Mouse (Mus musculus): ENCODE results near the gene Asic5. TPM values are rescaled to one million over a fixed set of nuclear protein-coding genes. Genes with fewer than 3 reads are reported as not detected.

Asic5 gene
- total and polyA plus RNA-seq, 3 experiments: not detected

DNA sequence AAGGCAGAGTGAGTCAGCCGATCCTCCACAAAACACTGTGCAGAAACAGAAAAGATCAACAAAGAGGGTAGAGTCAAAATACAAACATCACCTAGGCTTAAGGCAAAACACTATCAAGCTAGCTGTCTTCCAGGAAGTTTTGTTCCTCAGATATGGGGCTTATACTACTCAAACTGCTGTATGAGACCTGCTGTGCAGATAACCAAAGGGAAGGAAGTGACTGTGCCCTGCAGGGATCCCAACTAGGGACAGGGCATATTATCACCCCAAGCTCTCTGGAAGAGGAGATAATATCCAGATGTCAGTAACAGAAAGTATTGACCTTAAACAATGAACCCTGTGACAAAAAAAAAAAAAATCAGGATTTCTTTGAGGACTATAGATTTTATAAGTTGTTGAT lies 33.0 kb upstream of the Asic5 start:
- no peak overlapping the region for H3K9ac ChIP-seq (ENCODE audit: insufficient read depth, low read depth)
- in situ Hi-C loops (cut with MboI; ENCODE audit: low pct_ligation_motif_present, low pct_unique_long_range_greater_than_20kb, low sequenced_read_pairs) (no loop called here), dilution Hi-C loops (cut with MboI; ENCODE audit: extremely low pct_ligation_motif_present, extremely low pct_unique_long_range_greater_than_20kb, low sequenced_read_pairs) (no loop called here)
- DNase-seq (ENCODE audit: extremely low read depth): no peak
- no peak overlapping the region for H3K4me3 ChIP-seq (replicated peaks in 1 of 3; ENCODE audit: low read depth in 2 of 3, low read length in 2 of 3, poor library complexity in 1 of 3)
- peaks cover 40 to 82% of the 10 kb centered on the region in 2 experiments for H3K36me3 ChIP-seq (replicated peaks in 1 of 2; ENCODE audit: control insufficient read depth in 1 of 2, insufficient read depth in 1 of 2, low read length in 1 of 2)
- no peak overlapping the region for H3K4me2 ChIP-seq (ENCODE audit: insufficient read depth, low read depth, poor library complexity, severe bottlenecking)
- TF ChIP-seq KAT2A (IDR thresholded peaks at IDR 0.05; ENCODE audit: insufficient replicate concordance, low read length) (no peak), ELF1 (IDR thresholded peaks at IDR 0.05; ENCODE audit: low read depth, low read length) (no peak), RCOR1 (conservative IDR thresholded peaks at IDR 0.05; ENCODE audit: low read depth, low read length) (no peak)
- no peaks in the 10 kb centered on the region for H3K4me1 ChIP-seq (ENCODE audit: control insufficient read depth in 1 of 2, insufficient read depth in 2 of 2)
- no peak overlapping the region for H3K27ac ChIP-seq (ENCODE audit: insufficient read depth, low read depth)
- H3K9me3 ChIP-seq (replicated peaks; ENCODE audit: low read length): no peaks in the 10 kb centered on the region
- H3K79me2 ChIP-seq (replicated peaks; ENCODE audit: control insufficient read depth, extremely low read depth, insufficient read depth, poor library complexity, severe bottlenecking): no peaks in the 10 kb centered on the region
- H3K27me3 ChIP-seq (replicated peaks): no peaks in the 10 kb centered on the region

DNA sequence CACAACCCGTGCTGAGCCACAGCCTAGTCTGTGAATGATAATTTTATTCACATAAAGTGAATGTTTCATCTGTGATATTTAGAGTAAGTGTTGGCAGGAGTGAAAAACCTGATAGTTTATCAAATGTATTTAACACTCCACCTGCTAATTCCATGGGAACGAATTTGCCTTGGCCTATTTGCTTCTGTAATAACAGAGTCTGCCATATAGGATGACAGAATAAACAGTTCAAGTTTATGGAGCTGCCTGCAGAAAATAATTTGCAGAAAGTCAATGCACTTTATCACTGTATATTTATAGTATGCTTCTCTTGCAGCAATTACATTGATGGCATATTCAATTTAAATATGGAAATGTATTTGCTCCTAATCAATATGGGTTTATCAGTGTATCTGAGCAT lies 30.3 kb upstream of the Asic5 start:
- Histone ChIP-seq H3K27ac (ENCODE audit: insufficient read depth, low read depth) (no peak overlapping the region), H3K27me3 (replicated peaks) (no peaks in the 10 kb centered on the region), H3K9ac (ENCODE audit: insufficient read depth, low read depth) (no peak overlapping the region), H3K36me3 (replicated peaks in 1 of 2; ENCODE audit: control insufficient read depth in 1 of 2, insufficient read depth in 1 of 2, low read length in 1 of 2) (peaks cover 36 to 84% of the 10 kb centered on the region in 2 experiments), H3K4me3 (replicated peaks in 1 of 3; ENCODE audit: low read depth in 2 of 3, low read length in 2 of 3, poor library complexity in 1 of 3) (no peak overlapping the region), H3K4me1 (ENCODE audit: control insufficient read depth in 1 of 2, insufficient read depth in 2 of 2) (no peaks in the 10 kb centered on the region), H3K4me2 (ENCODE audit: insufficient read depth, low read depth, poor library complexity, severe bottlenecking) (no peak overlapping the region), H3K9me3 (replicated peaks; ENCODE audit: low read length) (no peaks in the 10 kb centered on the region), H3K79me2 (replicated peaks; ENCODE audit: control insufficient read depth, extremely low read depth, insufficient read depth, poor library complexity, severe bottlenecking) (no peaks in the 10 kb centered on the region)
- TF ChIP-seq CHD2 (IDR thresholded peaks at IDR 0.05; ENCODE audit: low read length): no peak
- TF ChIP-seq GABPA (IDR thresholded peaks at IDR 0.05; ENCODE audit: insufficient replicate concordance, low read depth, low read length): no peak
- no peak for TF ChIP-seq CHD1 (IDR thresholded peaks at IDR 0.05; ENCODE audit: low read depth, low read length)
- no peak for TF ChIP-seq EP300 (IDR thresholded peaks at IDR 0.05; ENCODE audit: low read length)
- TF ChIP-seq MAZ (IDR thresholded peaks at IDR 0.05; ENCODE audit: low read depth, low read length): no peak
- no peak for TF ChIP-seq ZMIZ1 (IDR thresholded peaks at IDR 0.05; ENCODE audit: low read depth, low read length)
- no peak for TF ChIP-seq BHLHE40 (IDR thresholded peaks at IDR 0.05; ENCODE audit: low read depth, low read length)
- no peak for TF ChIP-seq ETS1 (conservative IDR thresholded peaks at IDR 0.05; ENCODE audit: low read depth, low read length)
- TF ChIP-seq ZNF384 (IDR thresholded peaks at IDR 0.05; ENCODE audit: low read depth, low read length): no peak
- no peak for TF ChIP-seq MXI1 (IDR thresholded peaks at IDR 0.05; ENCODE audit: low read depth, low read length)
- no peak for TF ChIP-seq NRF1 (IDR thresholded peaks at IDR 0.05; ENCODE audit: low read depth, low read length)
- no peak for TF ChIP-seq MYC (IDR thresholded peaks at IDR 0.05; ENCODE audit: low read depth, low read length)
- TF ChIP-seq KAT2A (IDR thresholded peaks at IDR 0.05; ENCODE audit: insufficient replicate concordance, low read length): no peak
- TF ChIP-seq E2F4 (IDR thresholded peaks at IDR 0.05; ENCODE audit: insufficient replicate concordance, low read depth, low read length): no peak
- dilution Hi-C loops (cut with MboI; ENCODE audit: extremely low pct_ligation_motif_present, extremely low pct_unique_long_range_greater_than_20kb, low sequenced_read_pairs): no loop called here
- DNase-seq (ENCODE audit: extremely low read depth): no peak
- in situ Hi-C loops (cut with MboI; ENCODE audit: low pct_ligation_motif_present, low pct_unique_long_range_greater_than_20kb, low sequenced_read_pairs): no loop called here

Measured in CH12.LX (cell line).